Mouse (Mus musculus) bone marrow, adult 2 months (tissue): Measurements from ENCODE around the gene Pdzd3.

Experiments used
- CTCF ChIP-seq: fragments of 200-500 bp; IDR thresholded peaks from 2 replicates; pipeline ENCODE4 v1.5.1; 2011; ENCODE audit warnings: low read length, control low read depth; ENCODE audit not compliant: control insufficient read depth, insufficient read depth
- POLR2A ChIP-seq: fragments of 200-500 bp; IDR thresholded peaks from 2 replicates; pipeline ENCODE4 v1.6.1; 2011; ENCODE audit warnings: low read depth, mild to moderate bottlenecking, control low read depth, low read length, borderline replicate concordance; ENCODE audit not compliant: control insufficient read depth

DNA sequence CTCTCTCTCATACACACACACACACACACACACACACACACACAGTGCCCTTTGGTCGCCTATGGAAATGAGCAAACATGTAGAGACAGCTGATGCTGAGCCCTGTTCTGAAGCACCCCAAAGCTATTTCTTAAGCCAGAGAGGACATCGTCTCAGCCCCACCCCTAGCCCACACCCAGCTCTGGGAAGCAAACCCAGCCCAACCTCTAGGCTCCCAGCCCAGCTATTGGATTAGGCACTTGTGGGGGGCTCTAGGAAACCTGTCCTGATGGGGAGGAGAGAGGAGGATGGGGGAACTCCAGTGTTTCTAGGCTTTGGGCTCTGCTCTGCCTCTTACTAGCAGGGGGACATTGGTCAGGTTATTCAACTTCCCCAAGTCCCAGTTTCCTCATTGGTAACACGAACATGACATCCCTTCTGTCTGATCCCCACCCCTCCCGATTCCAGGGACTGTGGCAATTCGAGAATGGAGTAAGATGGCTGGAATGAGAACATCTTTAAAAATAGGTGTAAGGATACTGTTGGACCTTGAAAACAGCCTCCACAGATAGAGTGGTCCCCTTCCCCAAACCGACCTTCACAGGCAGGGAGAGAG is 35.1 kb upstream of the Pdzd3 start:
- TF ChIP-seq POLR2A (no peak), CTCF (no peak)
